Mouse (Mus musculus): ENCODE measurements around the gene Mia2.
"Not testable (repeated sequence)": the region's sequence is repeated elsewhere in the genome, so short reads cannot be mapped to it uniquely, and the experiment has no call there.

Mia2 gene

DNA sequence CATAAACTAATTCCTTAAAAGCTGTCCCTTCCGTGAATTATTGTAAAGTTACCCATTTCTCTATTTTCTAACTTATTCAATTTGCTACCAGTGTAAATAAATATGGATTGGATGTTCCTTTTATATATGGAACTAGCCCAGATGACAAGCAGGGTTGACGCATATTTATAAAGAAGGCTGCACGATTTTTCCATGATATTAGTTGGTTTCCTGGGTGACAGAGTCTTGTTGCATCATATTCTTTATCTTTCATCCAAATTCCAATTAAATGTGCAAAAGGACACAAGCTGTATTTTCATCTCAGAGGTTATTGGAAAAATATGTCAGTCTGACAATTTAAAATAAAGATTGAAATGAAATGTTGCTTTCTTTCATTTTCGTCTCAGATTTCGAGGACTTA is 142.8 kb downstream of the Mia2 start:
- DNase-seq (ENCODE audit: low spot score): no peak

GRCm38 (mm10) chr12:59241031-59241430 is 145.4 kb downstream of the Mia2 start:
- DNase-seq (ENCODE audit: low spot score): not testable (repeated sequence)

Data from c-Kit-positive CD71-positive TER-119-positive erythroid progenitor cells, embryonic 14.5 days (primary cell).